Mouse (Mus musculus): ENCODE results near the gene Tom1l1. TPM values are rescaled to one million over a fixed set of nuclear protein-coding genes. Genes with fewer than 3 reads are reported as not detected.

The Tom1l1 gene
- polyA plus RNA-seq, 1 experiment from 2014 or later: 37.3 TPM

DNA sequence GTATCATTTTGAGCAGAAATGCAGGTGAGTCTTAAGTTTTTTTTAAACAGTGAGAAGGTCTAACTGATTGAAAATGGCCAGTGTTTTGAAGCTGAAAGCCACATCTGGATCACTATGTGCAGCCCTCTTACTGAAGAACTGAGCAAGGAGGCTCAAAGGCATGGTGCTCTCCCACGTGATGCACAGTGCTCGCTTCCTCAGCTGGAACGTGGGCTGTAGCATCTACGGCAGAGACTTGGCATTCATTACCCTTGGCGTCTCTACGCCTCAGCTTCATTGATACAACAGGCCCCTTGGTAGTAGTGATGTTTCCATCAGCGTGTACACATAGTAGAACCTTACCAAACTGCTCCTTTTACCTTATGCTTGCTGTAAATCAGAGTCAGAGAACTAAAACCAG is 65.7 kb downstream of the Tom1l1 start:
- 91% methylated on average over 7 of the region's 7 CpGs for WGBS
- no peaks in the 10 kb centered on the region for H3K27me3 ChIP-seq (ENCODE audit: control insufficient read depth, insufficient read depth, low read length)
- peaks cover 3% of the 10 kb centered on the region; the same call in 1 of the 2 replicates for H3K36me3 ChIP-seq (ENCODE audit: control insufficient read depth, insufficient read depth, low read length)
- no peak overlapping the region for H3K27ac ChIP-seq (ENCODE audit: low read length)
- H3K4me3 ChIP-seq (ENCODE audit: low read depth, low read length): no peak overlapping the region
- H3K9ac ChIP-seq (replicated peaks; ENCODE audit: low read depth, low read length): no peak overlapping the region
- no peaks in the 10 kb centered on the region for H3K4me1 ChIP-seq (ENCODE audit: control insufficient read depth, insufficient read depth, low read length)
- no peak for ATAC-seq (ENCODE audit: insufficient number of reproducible peaks, insufficient read depth, low FRiP score, low read depth)
- H3K4me2 ChIP-seq (replicated peaks; ENCODE audit: low read depth, low read length): no peak overlapping the region
- no peaks in the 10 kb centered on the region for H3K9me3 ChIP-seq (ENCODE audit: control insufficient read depth, low read depth, low read length)

GRCm38 (mm10) chr11:90622044-90622443 is 66.1 kb downstream of the Tom1l1 start:
- Histone ChIP-seq H3K27ac (ENCODE audit: low read length) (no peak overlapping the region), H3K9ac (replicated peaks; ENCODE audit: low read depth, low read length) (no peak overlapping the region), H3K36me3 (ENCODE audit: control insufficient read depth, insufficient read depth, low read length) (peaks cover 3% of the 10 kb centered on the region; the same call in 1 of the 2 replicates), H3K4me1 (ENCODE audit: control insufficient read depth, insufficient read depth, low read length) (no peaks in the 10 kb centered on the region), H3K4me2 (replicated peaks; ENCODE audit: low read depth, low read length) (no peak overlapping the region), H3K27me3 (ENCODE audit: control insufficient read depth, insufficient read depth, low read length) (no peaks in the 10 kb centered on the region), H3K9me3 (ENCODE audit: control insufficient read depth, low read depth, low read length) (no peaks in the 10 kb centered on the region), H3K4me3 (ENCODE audit: low read depth, low read length) (no peak overlapping the region)
- WGBS: 92% methylated on average over 12 of the region's 12 CpGs
- ATAC-seq (ENCODE audit: insufficient number of reproducible peaks, insufficient read depth, low FRiP score, low read depth): no peak

DNA sequence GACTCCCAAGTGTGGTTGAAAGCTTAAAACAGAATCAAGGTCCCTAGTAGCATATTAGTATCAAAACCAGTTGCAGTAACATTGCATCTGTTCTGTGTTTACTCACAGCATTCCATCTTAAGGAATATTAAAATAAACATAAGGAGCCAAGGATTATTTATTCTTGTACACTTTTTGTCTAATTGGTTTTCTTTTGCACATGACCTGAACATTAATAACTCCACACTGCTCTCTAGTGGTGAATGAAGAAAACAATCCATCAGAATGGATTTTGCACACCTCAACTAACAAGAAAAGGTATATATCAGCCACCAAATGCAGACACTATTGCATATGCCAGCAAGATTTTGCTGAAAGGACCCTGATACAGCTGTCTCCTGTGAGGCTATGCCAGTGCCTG is 71.7 kb downstream of the Tom1l1 start:
- no peak overlapping the region for H3K27ac ChIP-seq (ENCODE audit: low read length)
- H3K36me3 ChIP-seq (ENCODE audit: control insufficient read depth, insufficient read depth, low read length): peaks cover 3% of the 10 kb centered on the region; the same call in 1 of the 2 replicates
- H3K4me1 ChIP-seq (ENCODE audit: control insufficient read depth, insufficient read depth, low read length): no peaks in the 10 kb centered on the region
- H3K27me3 ChIP-seq (ENCODE audit: control insufficient read depth, insufficient read depth, low read length): no peaks in the 10 kb centered on the region
- ATAC-seq (ENCODE audit: insufficient number of reproducible peaks, insufficient read depth, low FRiP score, low read depth): no peak
- no peak overlapping the region for H3K4me3 ChIP-seq (ENCODE audit: low read depth, low read length)
- H3K9ac ChIP-seq (replicated peaks; ENCODE audit: low read depth, low read length): no peak overlapping the region
- no peaks in the 10 kb centered on the region for H3K9me3 ChIP-seq (ENCODE audit: control insufficient read depth, low read depth, low read length)
- H3K4me2 ChIP-seq (replicated peaks; ENCODE audit: low read depth, low read length): no peak overlapping the region

- 86% methylated on average over 6 of the region's 6 CpGs for WGBS
- no peaks in the 10 kb centered on the region for H3K4me1 ChIP-seq (ENCODE audit: control insufficient read depth, insufficient read depth, low read length)
- H3K27ac ChIP-seq (ENCODE audit: low read length): no peak overlapping the region
- no peaks in the 10 kb centered on the region; the same call in 1 of the 2 replicates for H3K36me3 ChIP-seq (ENCODE audit: control insufficient read depth, insufficient read depth, low read length)
- no peak overlapping the region for H3K4me2 ChIP-seq (replicated peaks; ENCODE audit: low read depth, low read length)
- no peak for ATAC-seq (ENCODE audit: insufficient number of reproducible peaks, insufficient read depth, low FRiP score, low read depth)
- H3K9ac ChIP-seq (replicated peaks; ENCODE audit: low read depth, low read length): no peak overlapping the region
- no peaks in the 10 kb centered on the region for H3K27me3 ChIP-seq (ENCODE audit: control insufficient read depth, insufficient read depth, low read length)
- no peaks in the 10 kb centered on the region for H3K9me3 ChIP-seq (ENCODE audit: control insufficient read depth, low read depth, low read length)
- H3K4me3 ChIP-seq (ENCODE audit: low read depth, low read length): no peak overlapping the region
Measured at GRCm38 (mm10) chr11:90614743-90615142, 73.4 kb downstream of the Tom1l1 start.

- Histone ChIP-seq H3K4me3 (ENCODE audit: low read depth, low read length) (no peak overlapping the region), H3K27me3 (ENCODE audit: control insufficient read depth, insufficient read depth, low read length) (no peaks in the 10 kb centered on the region), H3K27ac (ENCODE audit: low read length) (no peak overlapping the region), H3K9me3 (ENCODE audit: control insufficient read depth, low read depth, low read length) (no peaks in the 10 kb centered on the region), H3K4me2 (replicated peaks; ENCODE audit: low read depth, low read length) (no peak overlapping the region), H3K36me3 (ENCODE audit: control insufficient read depth, insufficient read depth, low read length) (peaks cover 1% of the 10 kb centered on the region), H3K9ac (replicated peaks; ENCODE audit: low read depth, low read length) (no peak overlapping the region), H3K4me1 (ENCODE audit: control insufficient read depth, insufficient read depth, low read length) (no peaks in the 10 kb centered on the region)
- no peak for ATAC-seq (ENCODE audit: insufficient number of reproducible peaks, insufficient read depth, low FRiP score, low read depth)
Measured at GRCm38 (mm10) chr11:90612118-90612517, 76.0 kb downstream of the Tom1l1 start.

GRCm38 (mm10) chr11:90603066-90603465 is 85.1 kb downstream of the Tom1l1 start:
- Histone ChIP-seq H3K36me3 (ENCODE audit: control insufficient read depth, insufficient read depth, low read length) (peaks cover 15% of the 10 kb centered on the region), H3K4me2 (replicated peaks; ENCODE audit: low read depth, low read length) (no peak overlapping the region), H3K9me3 (ENCODE audit: control insufficient read depth, low read depth, low read length) (no peaks in the 10 kb centered on the region), H3K9ac (replicated peaks; ENCODE audit: low read depth, low read length) (no peak overlapping the region), H3K27ac (ENCODE audit: low read length) (no peak overlapping the region), H3K4me1 (ENCODE audit: control insufficient read depth, insufficient read depth, low read length) (no peaks in the 10 kb centered on the region), H3K27me3 (ENCODE audit: control insufficient read depth, insufficient read depth, low read length) (no peaks in the 10 kb centered on the region), H3K4me3 (ENCODE audit: low read depth, low read length) (no peak overlapping the region)
- 63% methylated on average over 2 of the region's 2 CpGs for WGBS
- no peak for ATAC-seq (ENCODE audit: insufficient number of reproducible peaks, insufficient read depth, low FRiP score, low read depth)

DNA sequence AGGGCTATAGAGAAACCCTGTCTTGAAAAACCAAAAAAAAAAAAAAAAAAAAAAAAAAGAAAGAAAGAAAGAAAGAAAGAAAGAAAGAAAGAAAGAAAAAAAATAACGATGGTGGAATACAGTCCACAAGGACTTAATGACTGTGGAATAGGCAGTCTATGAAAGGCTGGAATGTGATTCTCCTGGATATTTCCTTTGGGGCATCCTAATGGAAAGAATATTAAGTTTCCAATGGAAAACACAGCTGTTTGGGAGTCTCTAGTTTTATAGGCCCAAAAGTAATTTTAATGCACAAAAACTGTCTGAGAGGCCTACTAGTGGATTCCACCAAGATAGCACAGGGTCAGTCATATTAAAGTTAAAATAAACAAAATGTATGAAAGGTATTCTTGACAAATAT is 92.3 kb downstream of the Tom1l1 start:
- WGBS: 93% methylated on average over 1 of the region's 1 CpGs
- Histone ChIP-seq H3K4me3 (ENCODE audit: low read depth, low read length) (no peak overlapping the region), H3K36me3 (ENCODE audit: control insufficient read depth, insufficient read depth, low read length) (peaks cover 5% of the 10 kb centered on the region; the same call in 1 of the 2 replicates), H3K27me3 (ENCODE audit: control insufficient read depth, insufficient read depth, low read length) (no peaks in the 10 kb centered on the region), H3K4me2 (replicated peaks; ENCODE audit: low read depth, low read length) (no peak overlapping the region), H3K9me3 (ENCODE audit: control insufficient read depth, low read depth, low read length) (no peaks in the 10 kb centered on the region), H3K9ac (replicated peaks; ENCODE audit: low read depth, low read length) (no peak overlapping the region), H3K4me1 (ENCODE audit: control insufficient read depth, insufficient read depth, low read length) (no peaks in the 10 kb centered on the region), H3K27ac (ENCODE audit: low read length) (no peak overlapping the region)
- no peak for ATAC-seq (ENCODE audit: insufficient number of reproducible peaks, insufficient read depth, low FRiP score, low read depth)

Other genes with a start within 250 kb of the Tom1l1 start
- 25.9 and 27.2 TPM in 2 replicates for gene Stxbp4, start 50.3 kb downstream of the Tom1l1 start, polyA plus RNA-seq (2014; fragmentation: Nextera tagmentation; extraction: Ambion mirVana)
- 27.7 and 30.9 TPM in 2 replicates for gene Cox11, start 50.2 kb downstream of the Tom1l1 start, polyA plus RNA-seq (2014; fragmentation: Nextera tagmentation; extraction: Ambion mirVana)

All from stomach, embryonic 14.5 days (tissue).